Mouse (Mus musculus) heart, embryonic 13.5 days (tissue): Measurements from ENCODE around the gene Vav1. TPM values are rescaled to one million over a fixed set of nuclear protein-coding genes. Genes with fewer than 3 reads are reported as not detected.

Experiments used
- ATAC-seq: fragments of 200-750 bp; cut with Nextera tagmentation; 2 replicates; pipeline ENCODE4 v1.8.0; 2017; ENCODE audit warnings: moderate TSS enrichment; ENCODE audit not compliant: insufficient number of reproducible peaks, low FRiP score, low TSS enrichment; ENCODE audit errors: extremely low read depth
- H3K27ac ChIP-seq: fragments of 300-500 bp; sonication (generic); replicated peaks from 2 replicates; pipeline ENCODE4 v1.5.1; 2015; ENCODE audit warnings: moderate library complexity, mild to moderate bottlenecking, inconsistent platforms
- H3K27me3 ChIP-seq: fragments of 300-500 bp; sonication (generic); replicated peaks from 2 replicates; pipeline ENCODE4 v1.6.1; 2015; ENCODE audit warnings: mild to moderate bottlenecking, inconsistent platforms
- H3K36me3 ChIP-seq: fragments of 300-500 bp; sonication (generic); 2 replicates; pipeline ENCODE4 v1.6.1; 2015; ENCODE audit warnings: mild to moderate bottlenecking, inconsistent platforms
- H3K4me1 ChIP-seq: fragments of 300-500 bp; sonication (generic); 2 replicates; pipeline ENCODE4 v1.6.1; 2015; ENCODE audit warnings: inconsistent platforms
- H3K4me2 ChIP-seq: fragments of 300-500 bp; sonication (generic); 2 replicates; pipeline ENCODE4 v1.6.1; 2015; ENCODE audit warnings: inconsistent platforms, mild to moderate bottlenecking, moderate library complexity
- H3K4me3 ChIP-seq: fragments of 300-500 bp; sonication (generic); 2 replicates; pipeline ENCODE4 v1.5.1; 2015; ENCODE audit warnings: moderate library complexity, mild to moderate bottlenecking, inconsistent platforms
- H3K9ac ChIP-seq: fragments of 300-500 bp; sonication (generic); 2 replicates; pipeline ENCODE4 v1.6.1; 2015; ENCODE audit warnings: inconsistent platforms, mild to moderate bottlenecking, moderate library complexity
- H3K9me3 ChIP-seq: fragments of 300-500 bp; sonication (generic); 2 replicates; pipeline ENCODE4 v1.6.1; 2016; ENCODE audit warnings: inconsistent platforms
- WGBS: fragments of 180-500 bp; shearing (Covaris S2); methylation state at CpG from one replicate; pipeline ENCODE4 v1.1.7; 2015; ENCODE audit warnings: mixed read lengths; 5-methylcytosine and 5-hydroxymethylcytosine counted together
- polyA plus RNA-seq: library from polyadenylated mRNA; unstranded; fragments of >200 nt; fragmentation: Nextera tagmentation; extraction: Ambion mirVana; gene quantifications from 2 replicates; pipeline ENCODE4 v1.2.1, GENCODE M21; 2015

Gene Vav1
- polyA plus RNA-seq, 1 experiment from 2014 or later = 2.4 TPM

- H3K27me3 ChIP-seq = no peaks in the 10 kb centered on the region
- H3K27ac ChIP-seq = no peak overlapping the region
- no peak overlapping the region for H3K4me2 ChIP-seq
- no peak overlapping the region for H3K4me3 ChIP-seq
- no peaks in the 10 kb centered on the region for H3K36me3 ChIP-seq
- no peak overlapping the region for H3K9ac ChIP-seq
- no peak for ATAC-seq
- no peaks in the 10 kb centered on the region for H3K4me1 ChIP-seq
- 53% methylated on average over 6 of the region's 6 CpGs for WGBS
- 0 out of 2 replicates have a peak, but pooled peaks cover 2% of the 10 kb centered on the region for H3K9me3 ChIP-seq
Measured at GRCm38 (mm10) chr17:57347017-57347416, 68.1 kb downstream of the Vav1 start.

- H3K4me1 ChIP-seq = no peaks in the 10 kb centered on the region
- no peak overlapping the region for H3K9ac ChIP-seq
- H3K4me2 ChIP-seq = no peak overlapping the region
- H3K27ac ChIP-seq = no peak overlapping the region
- H3K27me3 ChIP-seq = no peaks in the 10 kb centered on the region
- WGBS = 74% methylated on average over 2 of the region's 2 CpGs
- no peak overlapping the region for H3K4me3 ChIP-seq
- no peak for ATAC-seq
- no peaks in the 10 kb centered on the region for H3K36me3 ChIP-seq
- no peaks in the 10 kb centered on the region for H3K9me3 ChIP-seq
Measured at GRCm38 (mm10) chr17:57347781-57348180, 68.9 kb downstream of the Vav1 start.

DNA sequence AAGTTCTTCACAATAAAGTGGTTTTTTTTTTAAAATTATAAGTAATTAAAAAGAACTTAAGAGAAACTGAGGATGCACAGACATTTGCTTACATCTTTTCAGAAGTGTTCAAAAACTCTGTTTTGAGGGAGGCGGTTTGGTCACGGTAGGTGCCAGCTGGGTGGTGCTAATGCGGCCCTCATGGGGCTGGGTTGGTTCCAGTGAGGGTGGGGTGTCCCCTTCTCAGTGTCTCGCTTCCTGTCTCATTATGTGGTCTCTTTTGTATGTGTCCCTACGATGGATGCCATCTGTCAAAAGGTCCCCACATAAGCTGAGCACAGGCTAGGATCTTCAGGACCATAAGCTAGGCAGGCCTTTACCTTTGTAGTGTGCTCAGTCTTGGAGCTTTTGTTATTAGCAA is 70.2 kb downstream of the Vav1 start:
- no peaks in the 10 kb centered on the region for H3K36me3 ChIP-seq
- 69% methylated on average over 5 of the region's 5 CpGs for WGBS
- H3K4me1 ChIP-seq = no peaks in the 10 kb centered on the region
- H3K4me3 ChIP-seq = no peak overlapping the region
- no peak overlapping the region for H3K9ac ChIP-seq
- H3K27me3 ChIP-seq = no peaks in the 10 kb centered on the region
- no peak overlapping the region for H3K4me2 ChIP-seq
- no peak for ATAC-seq
- H3K9me3 ChIP-seq = no peaks in the 10 kb centered on the region
- no peak overlapping the region for H3K27ac ChIP-seq

DNA sequence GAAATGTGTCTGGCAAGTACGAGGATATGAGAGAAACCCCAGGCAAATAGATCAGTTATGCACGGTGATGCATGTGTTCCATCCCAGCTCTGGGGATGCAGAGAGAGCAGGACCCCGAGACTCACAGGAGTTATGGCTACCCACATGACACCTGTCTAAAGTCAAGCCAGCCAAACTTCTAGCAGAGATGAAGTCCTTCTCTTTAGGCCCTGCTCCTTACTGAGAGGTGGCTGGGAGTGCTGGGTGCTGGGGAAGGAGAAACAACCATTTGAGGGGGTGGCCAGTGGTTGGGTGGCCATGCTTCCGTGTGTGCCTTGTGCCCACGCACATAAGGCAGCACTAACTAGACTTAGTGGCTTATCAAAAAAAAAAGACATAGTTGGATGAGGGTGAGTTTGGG is 71.3 kb downstream of the Vav1 start:
- H3K36me3 ChIP-seq = no peaks in the 10 kb centered on the region
- no peak for ATAC-seq

GRCm38 (mm10) chr17:57351107-57351506 is 72.2 kb downstream of the Vav1 start:
- H3K9me3 ChIP-seq = no peaks in the 10 kb centered on the region
- no peaks in the 10 kb centered on the region for H3K4me1 ChIP-seq
- no peaks in the 10 kb centered on the region for H3K36me3 ChIP-seq
- H3K27me3 ChIP-seq = no peaks in the 10 kb centered on the region
- no peak overlapping the region for H3K4me2 ChIP-seq
- 84% methylated on average over 9 of the region's 9 CpGs for WGBS
- no peak for ATAC-seq
- no peak overlapping the region for H3K4me3 ChIP-seq
- no peak overlapping the region for H3K27ac ChIP-seq
- H3K9ac ChIP-seq = no peak overlapping the region

More for the DNA sequence above, 71.3 kb downstream of the Vav1 start:
- Histone ChIP-seq H3K27ac (no peak overlapping the region), H3K9ac (no peak overlapping the region), H3K4me1 (no peaks in the 10 kb centered on the region), H3K27me3 (no peaks in the 10 kb centered on the region), H3K9me3 (no peaks in the 10 kb centered on the region), H3K4me2 (no peak overlapping the region), H3K4me3 (no peak overlapping the region)
- 77% methylated on average over 5 of the region's 5 CpGs for WGBS

DNA sequence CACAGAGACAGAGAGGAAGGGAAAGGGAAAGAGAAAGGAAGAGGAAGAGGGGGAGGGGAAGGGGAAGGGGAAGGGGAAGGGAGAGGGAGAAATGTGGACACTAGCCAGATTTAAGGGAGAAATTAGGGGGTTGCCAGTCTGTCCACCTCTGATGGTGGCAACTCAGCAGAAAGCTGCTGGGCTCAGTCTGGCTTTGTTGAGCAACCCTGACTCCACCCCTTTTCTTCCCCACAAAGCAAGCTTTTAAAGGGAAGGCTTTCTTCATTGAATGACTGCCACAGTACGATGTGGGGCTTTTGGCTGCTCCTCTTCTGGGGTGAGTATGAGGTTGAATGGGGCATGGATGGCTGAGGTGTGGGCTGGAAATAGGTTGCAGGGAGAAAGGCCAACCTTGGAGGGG is 79.5 kb downstream of the Vav1 start, which contains the start of gene Adgre1:
Gene Adgre1 (plus strand): TSS at position 251 of the 400 bp plus-strand sequence.
- Histone ChIP-seq H3K4me1 (no peaks in the 10 kb centered on the region), H3K9me3 (no peaks in the 10 kb centered on the region), H3K27ac (no peak within 1 kb of the TSS), H3K27me3 (no peaks in the 10 kb centered on the region), H3K9ac (no peak within 1 kb of the TSS), H3K4me3 (no peak within 1 kb of the TSS), H3K4me2 (no peak within 1 kb of the TSS), H3K36me3 (no peaks in the 10 kb centered on the region)
- 44% methylated on average over 1 of the region's 1 CpGs for WGBS
- ATAC-seq = no peak

DNA sequence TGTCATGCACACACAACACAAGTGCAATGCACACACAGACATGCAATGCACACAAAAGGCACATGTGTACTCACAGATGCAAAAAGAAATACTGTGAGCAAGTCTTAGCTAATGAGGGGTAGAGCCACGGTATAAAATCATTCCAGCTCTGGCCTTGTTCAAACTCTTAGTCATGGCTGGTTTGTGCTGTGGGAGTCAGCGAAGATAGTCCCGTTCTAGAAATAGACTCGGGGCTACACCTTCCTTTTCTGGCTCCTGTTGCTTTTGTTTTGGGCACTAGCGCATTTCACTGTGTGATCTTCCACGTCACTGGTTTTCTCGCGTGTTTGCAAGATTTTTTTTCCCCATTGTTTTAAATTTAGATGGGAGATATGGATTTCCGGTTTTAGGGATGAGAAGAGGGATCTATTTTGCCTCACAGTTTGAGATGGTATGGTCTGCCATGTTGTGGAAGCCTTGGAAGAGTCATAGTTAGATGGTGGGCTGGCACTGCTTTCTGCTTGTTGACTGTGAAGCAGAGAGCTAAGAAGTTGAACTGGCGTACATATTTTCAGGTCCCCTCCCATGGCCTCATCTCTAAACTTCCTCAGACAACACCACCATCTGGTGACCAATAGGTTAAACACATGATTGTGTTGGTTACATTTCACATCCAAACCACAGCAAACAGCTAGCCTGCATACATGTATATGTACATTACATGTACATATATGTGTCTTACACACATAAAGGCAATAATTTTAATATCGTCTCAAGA is 80.8 kb downstream of the Vav1 start:
- Histone ChIP-seq H3K9ac (no peak overlapping the region), H3K4me3 (no peak overlapping the region), H3K4me2 (no peak overlapping the region), H3K36me3 (no peaks in the 10 kb centered on the region), H3K27me3 (no peaks in the 10 kb centered on the region), H3K4me1 (no peaks in the 10 kb centered on the region), H3K27ac (no peak overlapping the region), H3K9me3 (no peaks in the 10 kb centered on the region)
- ATAC-seq = no peak
- 74% methylated on average over 11 of the region's 11 CpGs for WGBS

Other genes starting within 250 kb of the Vav1 start
- 29.0 and 30.5 TPM in 2 replicates for gene Khsrp, start 247.6 kb upstream of the Vav1 start, polyA plus RNA-seq
- gene Slc25a41, start 237.4 kb upstream of the Vav1 start, polyA plus RNA-seq = not detected in 2 replicates
- 2.3 and 2.5 TPM in 2 replicates for gene Crb3, start 220.0 kb upstream of the Vav1 start, polyA plus RNA-seq
- gene Slc25a23, start 219.2 kb upstream of the Vav1 start, polyA plus RNA-seq = 13.2 and 14.0 TPM in 2 replicates
- gene Dennd1c, start 200.6 kb upstream of the Vav1 start, polyA plus RNA-seq = 1.0 and 1.7 TPM in 2 replicates
- gene Tubb4a, start 191.3 kb upstream of the Vav1 start, polyA plus RNA-seq = 7.9 and 9.7 TPM in 2 replicates
- 3.2 and 4.7 TPM in 2 replicates for gene Tnfsf9, start 173.8 kb upstream of the Vav1 start, polyA plus RNA-seq
- gene Cd70, start 129.3 kb upstream of the Vav1 start, polyA plus RNA-seq = not detected in 2 replicates
- 0.13 and 0.28 TPM in 2 replicates for gene Tnfsf14, start 84.9 kb upstream of the Vav1 start, polyA plus RNA-seq
- gene C3, start 51.0 kb upstream of the Vav1 start, polyA plus RNA-seq = 1.6 and 4.0 TPM in 2 replicates
- gene Gpr108, start 30.7 kb upstream of the Vav1 start, polyA plus RNA-seq = 25.5 and 26.4 TPM in 2 replicates
- 35.2 and 39.7 TPM in 2 replicates for gene Trip10, start 29.6 kb upstream of the Vav1 start, polyA plus RNA-seq
- gene Adgre1, start 79.6 kb downstream of the Vav1 start, polyA plus RNA-seq = 3.8 and 4.8 TPM in 2 replicates